Mouse (Mus musculus): ENCODE results near the gene Ccdc102a. TPM values are rescaled to one million over a fixed set of nuclear protein-coding genes. Genes with fewer than 3 reads are reported as not detected.
"Not testable (repeated sequence)": the region's sequence is repeated elsewhere in the genome, so short reads cannot be mapped to it uniquely, and the experiment has no call there.

Ccdc102a gene
- total RNA-seq, 4 experiments from 2014 or later = 1.0 to 2.6 (median 1.4) TPM

DNA sequence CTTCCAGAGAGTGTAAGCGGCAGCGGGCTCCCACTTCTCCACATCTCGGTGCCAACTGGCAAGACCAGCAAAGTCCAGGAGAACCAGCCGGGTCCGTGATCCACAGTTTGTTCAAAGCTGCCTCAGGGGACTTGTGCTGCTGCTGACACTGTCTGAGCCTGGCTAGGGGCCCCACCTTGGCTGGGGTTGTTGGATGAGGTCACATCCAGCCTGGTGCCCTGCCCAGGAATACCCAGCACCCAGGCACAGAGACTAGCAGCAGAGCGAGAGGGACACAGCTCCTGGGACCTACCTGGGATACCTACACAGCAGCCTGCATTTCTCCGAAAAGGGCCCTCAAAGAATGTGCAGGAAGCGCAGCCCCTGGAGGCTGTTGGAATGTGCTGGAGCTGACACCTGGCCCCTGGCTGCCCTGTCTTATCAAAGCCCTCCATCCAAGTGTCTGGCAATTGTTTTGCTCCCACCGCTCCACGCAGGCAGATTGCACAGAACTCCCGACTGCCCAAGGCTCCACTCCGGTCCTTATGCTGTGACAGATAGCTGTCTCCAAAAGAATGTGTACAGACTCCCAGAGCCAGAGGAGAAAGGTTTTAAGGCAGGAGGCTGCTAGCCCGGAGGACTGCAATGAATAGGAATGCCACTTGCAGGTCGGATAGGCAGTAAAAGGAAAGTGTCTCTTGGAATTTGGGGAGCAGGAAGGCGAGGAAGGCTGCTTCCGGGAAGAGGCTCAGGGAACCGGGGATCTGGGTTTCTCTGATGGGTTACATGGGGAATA lies 42.6 kb downstream of the Ccdc102a start:
- DNase-seq (ENCODE audit: low spot score in 2 of 2) = no peak

DNA sequence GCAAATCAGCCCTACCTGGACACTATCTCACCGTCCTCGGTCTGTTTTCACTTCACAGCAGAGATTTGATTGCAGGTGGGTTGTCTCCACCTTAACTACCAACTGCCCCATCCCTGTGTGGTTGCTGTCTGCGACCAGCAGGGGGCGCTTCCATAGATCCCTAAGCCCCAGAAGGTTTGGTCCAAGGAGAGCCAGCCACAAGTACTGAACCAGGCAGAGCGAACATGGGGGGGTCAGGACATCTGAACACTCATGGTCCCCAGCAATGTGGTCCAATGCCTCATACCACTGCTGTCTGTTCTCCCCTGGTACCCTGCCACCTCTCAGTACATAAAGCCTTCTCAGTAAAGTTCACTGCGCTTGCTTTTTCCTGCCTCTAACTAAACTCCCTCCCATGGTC lies 43.5 kb downstream of the Ccdc102a start:
- peak in 1 of 2 experiments; percentile 72 for DNase-seq (ENCODE audit: low spot score in 2 of 2)

DNA sequence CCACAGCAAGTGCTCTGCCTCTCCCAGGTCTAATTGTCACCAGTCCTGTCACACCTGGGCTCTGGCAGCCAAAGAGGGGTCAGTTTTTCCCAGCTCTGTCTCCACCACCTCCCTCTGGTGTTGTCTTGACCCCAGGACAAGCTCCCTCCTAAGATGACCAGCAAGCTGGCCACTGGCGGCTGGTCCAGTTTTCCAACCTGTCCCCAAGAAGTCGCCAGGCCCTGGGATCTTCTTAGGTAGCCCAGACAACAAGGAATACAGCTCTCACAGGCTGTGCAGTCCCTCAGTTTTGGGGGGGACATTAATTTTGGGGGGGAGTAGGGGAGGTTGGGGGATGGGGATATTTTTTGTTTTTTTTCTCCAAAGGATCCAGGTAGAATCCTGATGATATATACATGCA lies 45.3 kb downstream of the Ccdc102a start:
- DNase-seq (ENCODE audit: low spot score in 2 of 2) = no peak

DNA sequence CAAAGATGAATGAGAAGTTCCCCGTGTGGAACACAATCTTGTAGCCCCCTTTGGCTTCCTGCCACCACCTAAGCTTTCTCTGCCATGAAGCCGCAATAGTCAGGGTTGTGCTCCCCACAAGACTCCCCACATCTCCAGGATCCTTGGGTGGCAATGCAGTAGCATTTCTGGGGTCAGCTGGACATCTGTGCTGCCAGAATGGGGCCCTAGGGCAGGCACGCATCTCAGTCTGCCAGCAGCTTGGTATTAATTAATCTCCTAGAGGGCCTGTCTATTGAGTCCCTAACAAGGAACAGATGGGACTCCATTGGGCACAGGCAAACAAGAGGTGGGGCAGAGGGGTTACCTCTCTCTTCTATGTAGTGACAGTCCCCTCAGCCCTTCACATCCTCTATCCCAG lies 45.7 kb downstream of the Ccdc102a start:
- no peak for DNase-seq (ENCODE audit: low spot score in 2 of 2)

DNA sequence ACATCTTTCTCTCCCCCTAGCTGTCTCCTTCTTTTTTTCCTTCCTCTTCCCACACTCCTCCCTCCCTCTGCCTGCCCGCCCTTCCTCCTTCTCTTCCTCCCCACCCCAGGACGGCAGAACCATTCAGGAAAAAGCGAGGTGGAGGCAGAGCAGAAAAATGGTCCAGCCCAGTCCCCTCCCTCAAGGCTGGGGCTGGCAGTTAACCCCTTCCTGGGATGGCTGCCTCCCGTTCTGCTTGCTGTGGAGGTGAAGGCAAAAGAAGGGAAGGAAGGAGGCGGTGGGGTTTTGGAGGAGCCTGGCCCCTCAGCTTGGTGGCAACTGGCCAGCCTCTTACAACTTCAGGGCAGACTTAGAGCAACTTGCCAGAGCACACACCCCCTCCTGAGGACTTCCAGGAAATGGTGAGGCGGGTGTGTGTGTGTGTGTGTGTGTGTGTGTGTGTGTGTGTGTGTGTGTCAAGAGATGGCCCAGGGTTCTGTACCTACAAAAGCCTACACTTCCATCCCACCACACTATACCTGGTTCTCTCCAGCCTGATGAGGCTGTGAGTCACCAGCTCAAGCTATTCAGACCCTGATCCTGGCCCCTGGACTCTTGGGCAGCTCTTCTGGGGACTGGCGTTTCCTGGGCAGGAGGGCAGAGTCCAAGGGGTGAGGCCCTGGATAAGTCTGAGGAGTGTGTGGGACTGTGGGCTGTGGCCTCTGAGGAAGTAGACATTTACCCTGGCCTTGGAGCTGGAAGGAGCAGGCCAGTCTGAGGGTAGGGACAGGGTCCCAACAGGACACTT lies 46.6 kb downstream of the Ccdc102a start:
- DNase-seq (ENCODE audit: low spot score in 2 of 2) = peak; percentile 67 to 74

DNA sequence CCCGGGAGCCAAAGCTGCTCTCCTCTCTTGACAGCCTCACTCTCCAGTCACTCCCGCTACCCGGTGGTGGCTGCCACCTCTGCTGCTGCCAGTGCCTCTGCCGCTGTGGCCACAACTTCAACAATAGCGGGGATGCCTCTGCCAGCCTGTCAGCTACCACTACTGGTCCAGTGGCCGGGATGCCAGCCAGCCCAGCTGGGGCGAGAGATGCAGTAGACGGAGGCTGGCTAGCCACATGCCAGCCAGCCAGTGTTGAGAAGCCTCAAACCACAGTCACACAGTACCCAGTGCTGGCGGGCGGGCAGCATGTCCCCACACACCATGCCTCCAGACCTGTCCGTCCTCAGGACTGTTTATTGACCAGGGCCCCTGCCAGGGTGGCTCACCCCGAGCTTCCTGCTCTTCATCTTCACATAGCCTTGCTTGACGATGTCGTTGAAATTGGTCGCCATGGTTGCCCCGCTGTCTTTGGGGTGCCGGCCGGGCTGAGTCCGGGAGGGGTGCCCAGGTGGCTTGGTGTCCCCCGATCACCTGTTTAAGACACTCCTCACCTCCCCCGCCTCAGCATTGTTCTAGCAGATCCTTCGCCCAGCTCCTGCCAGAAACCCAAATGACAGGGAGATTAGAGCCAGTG lies 47.3 kb downstream of the Ccdc102a start:
- DNase-seq (ENCODE audit: low spot score in 2 of 2) = peak; percentile 64 to 66

DNA sequence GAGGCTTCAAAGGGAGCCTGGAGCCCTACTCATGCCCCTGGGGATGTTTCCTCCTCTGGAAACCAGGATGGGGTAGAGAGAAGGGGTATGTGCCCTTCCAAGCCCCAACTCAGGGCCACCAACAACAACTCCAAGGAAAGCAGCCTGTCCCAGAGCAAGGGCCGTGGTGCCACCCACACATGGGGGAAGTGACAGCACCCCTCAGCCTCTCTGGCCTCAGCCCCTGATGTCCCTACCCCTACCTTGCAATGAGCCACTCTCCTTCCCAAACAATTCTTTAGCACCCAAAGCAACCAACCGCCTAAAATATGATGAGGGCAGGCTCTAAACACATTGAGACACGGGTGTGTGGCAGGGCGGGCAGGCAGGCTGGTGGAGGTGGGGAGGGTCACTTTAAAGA lies 47.9 kb downstream of the Ccdc102a start:
- DNase-seq (ENCODE audit: low spot score in 2 of 2) = no peak

DNA sequence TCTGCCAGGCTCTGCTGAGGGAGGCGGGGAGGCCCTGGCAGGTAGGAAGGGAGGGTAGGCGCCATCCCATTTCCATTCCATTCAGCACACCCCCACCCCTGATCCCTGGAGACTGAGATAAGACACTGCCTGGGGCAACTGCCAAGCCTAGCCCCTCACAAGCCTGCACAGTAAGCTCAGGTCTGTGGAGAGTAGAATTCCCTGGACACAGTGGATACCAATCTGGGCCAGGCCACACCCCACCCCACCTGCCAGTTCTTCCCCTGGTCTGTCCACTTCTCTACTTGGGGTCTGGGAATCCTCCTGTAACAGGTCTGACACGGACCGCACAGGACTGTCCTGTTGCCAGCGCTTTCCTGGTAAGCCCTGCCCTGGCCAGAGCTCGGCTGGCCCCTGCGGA lies 48.8 kb downstream of the Ccdc102a start:
- DNase-seq (ENCODE audit: low spot score in 2 of 2) = no peak

DNA sequence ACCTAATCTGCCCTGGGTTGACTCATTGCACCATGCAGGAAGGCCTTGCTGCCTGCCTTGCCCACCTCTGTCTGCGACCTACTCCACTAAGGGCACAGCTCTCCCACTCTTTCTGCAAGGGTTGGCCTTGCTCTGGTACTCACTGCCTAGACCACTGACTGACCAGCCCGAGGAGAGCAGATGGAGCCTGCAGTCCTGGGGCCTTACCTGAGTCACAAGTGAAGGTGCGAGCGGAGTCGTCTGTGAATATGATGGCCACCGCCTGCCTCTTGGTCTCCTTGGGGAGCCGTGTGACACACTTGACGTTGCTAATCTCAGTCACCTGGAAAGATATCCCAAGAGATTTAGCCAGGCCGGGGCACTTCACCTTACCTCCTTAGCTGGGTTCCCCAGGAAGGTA lies 51.0 kb downstream of the Ccdc102a start:
- DNase-seq (ENCODE audit: low spot score in 2 of 2) = no peak

DNA sequence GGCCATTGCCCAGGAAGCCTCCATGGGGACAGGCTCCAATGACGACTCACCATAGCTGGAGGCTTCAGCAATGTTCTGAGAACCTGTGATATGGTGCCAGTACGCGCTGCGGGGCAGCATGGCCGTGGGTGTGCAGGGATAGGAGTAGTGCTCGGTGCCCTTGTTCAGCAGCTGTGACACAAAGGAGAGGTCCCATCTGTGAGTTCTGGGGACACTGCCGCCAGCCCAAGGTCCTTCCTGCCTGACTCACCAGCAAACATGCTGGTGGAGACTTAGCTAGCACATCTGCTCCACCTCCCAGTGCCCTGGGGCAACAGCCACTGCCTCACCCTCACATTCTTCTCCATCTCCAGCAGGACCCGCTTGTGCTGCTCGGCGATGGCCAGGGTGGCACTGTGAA lies 52.6 kb downstream of the Ccdc102a start:
- no peak for DNase-seq (ENCODE audit: low spot score in 2 of 2)

DNA sequence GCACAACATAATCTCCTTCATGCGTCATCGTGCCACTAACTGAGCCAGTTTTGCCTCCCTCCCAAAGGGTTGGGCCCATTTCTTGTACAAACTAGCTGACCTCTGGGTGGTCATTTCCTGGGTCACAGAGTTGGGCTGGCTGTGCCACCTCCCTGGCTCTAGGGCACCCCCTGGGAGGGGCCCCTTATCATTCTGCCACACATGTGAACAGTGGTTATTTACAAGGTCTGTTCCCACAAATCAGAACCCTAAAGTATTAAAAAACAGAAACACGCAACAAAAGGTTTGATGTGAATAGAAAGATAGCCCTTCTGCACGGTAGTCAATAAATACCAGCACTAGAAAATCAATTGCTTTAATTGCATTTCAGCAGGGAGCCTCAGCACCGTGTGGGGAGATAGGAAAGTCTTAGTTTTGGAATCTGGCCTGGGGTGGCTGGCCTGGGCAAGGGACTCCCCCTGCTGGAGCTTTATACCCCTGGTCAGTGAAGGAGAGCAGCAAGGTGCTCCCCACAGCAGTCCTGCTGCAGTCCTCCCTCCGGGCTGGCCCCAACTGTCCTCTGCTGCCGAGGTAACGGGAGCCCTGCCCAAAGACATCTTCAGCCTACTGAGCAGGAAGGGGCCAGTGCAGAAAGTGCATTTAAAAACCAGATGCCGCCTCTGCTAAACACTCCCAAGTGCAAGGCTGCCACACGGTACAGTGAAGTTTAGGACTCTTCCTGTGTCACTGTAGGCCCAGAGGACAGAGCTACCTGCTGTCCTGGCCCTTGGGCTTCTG lies 53.8 kb downstream of the Ccdc102a start:
- no peak for DNase-seq (ENCODE audit: low spot score in 2 of 2)

DNA sequence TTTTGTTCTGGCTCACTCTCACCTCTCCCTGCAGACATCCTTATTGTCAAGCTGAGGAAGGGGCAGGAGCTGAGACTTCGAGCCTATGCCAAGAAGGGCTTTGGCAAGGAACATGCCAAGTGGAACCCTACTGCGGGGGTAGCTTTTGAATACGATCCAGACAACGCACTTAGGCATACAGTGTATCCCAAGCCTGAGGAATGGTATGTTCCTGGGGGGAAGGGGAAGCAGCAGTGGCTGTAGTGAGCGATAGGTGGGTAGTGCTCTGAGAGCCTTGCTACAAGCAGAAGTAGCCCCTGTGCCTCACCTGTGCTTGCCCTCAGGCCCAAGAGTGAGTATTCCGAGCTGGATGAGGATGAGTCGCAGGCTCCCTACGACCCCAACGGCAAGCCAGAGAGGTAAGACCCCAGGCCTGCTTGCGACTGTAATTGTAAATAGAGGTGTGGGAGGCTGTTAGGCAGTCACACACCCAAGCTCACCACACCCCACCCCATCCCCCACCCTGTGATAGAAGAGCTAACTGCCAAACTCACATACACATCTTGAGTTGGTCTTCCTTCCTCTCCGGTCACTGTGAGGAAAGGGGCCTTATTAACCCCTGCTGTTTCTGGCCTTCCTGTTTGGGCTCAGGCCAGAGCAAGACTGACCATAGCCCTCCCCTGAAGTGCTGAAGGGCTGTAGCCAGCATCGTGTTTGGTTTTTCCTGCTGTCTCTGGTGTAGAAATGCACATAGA lies 55.2 kb downstream of the Ccdc102a start:
- no peak for DNase-seq (ENCODE audit: low spot score in 2 of 2)

DNA sequence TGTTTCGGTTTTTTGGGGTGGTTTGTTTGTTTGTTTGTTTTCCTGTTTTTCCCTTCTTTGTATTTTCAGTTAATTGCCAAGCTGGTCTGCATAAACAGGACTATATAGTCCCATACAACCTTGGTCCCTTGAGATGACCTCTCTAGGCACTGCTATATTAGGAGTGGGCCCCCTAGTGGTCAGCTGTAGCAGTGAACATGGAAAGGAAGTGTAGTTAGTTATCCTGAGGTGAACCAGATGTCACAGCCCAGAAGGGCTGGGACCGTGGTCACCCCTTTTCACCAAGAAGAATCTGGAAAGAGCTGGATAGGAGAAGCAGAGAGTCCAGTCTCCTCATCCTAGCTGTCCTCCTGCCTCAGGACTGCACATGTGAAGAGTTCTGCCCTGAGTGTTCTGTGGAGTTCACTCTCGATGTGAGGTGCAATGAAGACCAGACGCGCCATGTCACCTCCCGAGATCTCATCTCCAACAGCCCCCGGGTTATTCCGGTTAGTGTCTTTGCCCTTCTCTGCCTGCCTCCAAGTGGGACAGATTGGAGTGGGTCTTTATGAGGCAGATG lies 56.5 kb downstream of the Ccdc102a start:
- DNase-seq (ENCODE audit: low spot score in 2 of 2) = no peak

DNA sequence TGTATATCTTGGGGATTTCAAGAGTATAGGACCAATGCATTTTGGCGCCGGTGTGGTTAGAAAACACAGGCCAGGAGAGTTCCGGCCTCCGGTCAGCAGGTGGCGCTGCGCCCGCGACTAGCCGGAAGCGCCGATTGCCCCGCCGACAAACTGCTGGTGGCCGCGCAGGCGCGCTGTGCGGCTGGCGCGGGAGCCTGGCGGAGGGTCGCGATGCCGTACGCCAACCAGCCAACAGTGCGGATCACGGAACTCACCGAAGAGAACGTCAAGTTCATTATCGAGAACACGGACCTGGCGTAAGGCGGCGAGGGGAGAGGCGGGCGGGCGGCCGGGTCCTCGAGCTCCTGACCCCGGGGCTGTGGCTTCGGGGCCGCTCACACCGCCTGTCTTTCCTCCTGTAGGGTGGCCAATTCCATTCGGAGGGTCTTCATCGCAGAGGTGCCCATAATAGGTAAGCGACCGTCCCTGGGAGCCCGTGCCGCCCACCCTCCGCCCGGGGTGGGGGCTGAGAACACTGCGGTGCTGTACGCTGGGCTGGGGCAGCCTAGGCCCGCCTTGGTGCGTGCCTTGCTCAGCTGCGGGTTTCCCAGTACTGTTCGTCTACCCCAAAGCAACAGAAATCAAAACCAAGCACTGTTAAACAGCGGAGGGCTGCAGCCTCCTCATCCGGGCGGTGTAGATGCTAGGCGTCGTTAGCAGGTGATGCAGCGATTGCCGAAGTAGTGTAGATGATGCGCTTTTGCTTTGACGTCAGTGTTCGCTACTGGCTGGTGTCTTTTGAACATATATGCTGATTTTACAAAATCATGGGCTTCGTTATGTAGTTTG lies 60.3 kb downstream of the Ccdc102a start, which contains the start of gene Polr2c:
Polr2c (plus strand) TSS at position 105 of the 828 bp plus-strand sequence.
- peak; percentile 73 to 91 for DNase-seq (ENCODE audit: low spot score in 2 of 2)

DNA sequence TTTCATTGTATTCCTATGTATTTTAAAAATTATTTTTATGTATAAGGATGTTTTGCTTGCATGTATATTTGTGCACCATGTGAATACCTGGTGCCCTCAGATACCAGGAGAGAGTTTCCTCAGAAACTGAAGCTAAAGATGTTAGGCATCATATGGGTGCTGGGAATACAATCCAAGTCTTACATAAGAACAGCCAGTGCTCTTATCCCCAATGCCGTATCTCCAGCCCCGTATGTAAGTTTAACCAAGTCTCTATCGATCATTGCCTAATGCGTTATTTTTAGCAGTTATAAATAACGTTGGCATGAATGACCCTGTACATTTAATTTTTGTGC lies 60.9 kb downstream of the Ccdc102a start:
- no peak for DNase-seq (ENCODE audit: low spot score in 2 of 2)

DNA sequence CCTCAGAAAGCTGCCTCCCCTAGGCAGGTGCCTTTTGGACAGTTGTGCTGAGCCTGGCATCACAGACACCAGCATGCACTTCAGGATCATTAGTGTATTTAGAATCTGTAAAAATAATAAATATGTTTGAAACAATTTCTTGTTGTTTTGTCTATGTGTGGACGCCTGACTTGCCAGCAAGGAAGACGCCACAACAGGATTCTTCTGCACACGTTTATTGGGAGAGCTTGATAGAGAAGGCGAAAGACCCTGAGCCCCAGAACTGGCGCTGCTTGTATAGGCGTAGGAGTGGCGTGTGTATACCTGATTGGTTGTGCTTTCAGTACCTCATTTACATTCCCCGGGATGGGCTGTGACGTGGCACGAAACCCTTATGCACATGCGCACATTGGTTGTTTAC lies 63.1 kb downstream of the Ccdc102a start:
- not testable (repeated sequence) for DNase-seq (ENCODE audit: low spot score in 2 of 2)
